Mouse (Mus musculus) heart, adult 8-10 months (tissue): ENCODE results near the gene Hk2. TPM values are rescaled to one million over a fixed set of nuclear protein-coding genes. Genes with fewer than 3 reads are reported as not detected.
A peak's percentile ranks its signal among the peaks of the same experiment; 100 is the strongest.

ENCODE experiments used
- DNase-seq: peaks from one replicate; pipeline ENCODE4 v3.0.0; 2022; ENCODE audit warnings: low spot score
- total RNA-seq, 4 experiments: library from RNA; stranded (reverse); gene quantifications; 2 replicates each; pipeline ENCODE4 v1.2.4; 2022

Hk2 gene
- 100 to 1,000 TPM; 393 to 406 (median 396) TPM for total RNA-seq

GRCm38 (mm10) chr6:82774321-82774764, at the start of gene Hk2:
Gene Hk2, minus strand, starts transcription at chr6:82774454.
- DNase-seq, result peak; percentile 82

GRCm38 (mm10) chr6:82821758-82822253, 47.6 kb upstream of the Hk2 start:
- DNase-seq, result no peak

GRCm38 (mm10) chr6:82820716-82821115, 46.5 kb upstream of the Hk2 start:
- no peak for DNase-seq

GRCm38 (mm10) chr6:82814821-82815220, 40.6 kb upstream of the Hk2 start:
- no peak for DNase-seq

- no peak for DNase-seq
Measured at GRCm38 (mm10) chr6:82807984-82808700, 33.9 kb upstream of the Hk2 start.

GRCm38 (mm10) chr6:82806971-82807370, 32.7 kb upstream of the Hk2 start:
- DNase-seq, result no peak

DNA sequence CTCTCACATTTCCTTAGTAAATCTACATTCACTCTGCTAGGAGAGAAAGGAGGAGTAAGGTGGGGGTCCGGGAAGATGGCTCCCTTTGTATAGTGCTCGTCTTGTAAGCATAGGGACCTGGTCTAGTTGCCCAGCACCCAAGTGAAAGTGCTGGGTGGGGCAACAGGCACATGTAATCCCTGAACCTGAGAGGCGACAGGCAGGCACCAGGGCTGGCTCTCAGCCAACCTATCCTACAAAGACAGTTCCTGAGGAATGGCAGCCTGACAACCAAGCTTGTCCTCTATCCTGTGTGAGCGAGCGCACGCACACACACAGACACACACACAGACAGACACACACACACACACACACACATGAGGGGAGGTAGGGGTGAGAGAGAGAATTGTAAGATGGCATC, 32.2 kb upstream of the Hk2 start:
- DNase-seq, result no peak

- no peak for DNase-seq
Measured at GRCm38 (mm10) chr6:82805894-82806293, 31.6 kb upstream of the Hk2 start.

DNA sequence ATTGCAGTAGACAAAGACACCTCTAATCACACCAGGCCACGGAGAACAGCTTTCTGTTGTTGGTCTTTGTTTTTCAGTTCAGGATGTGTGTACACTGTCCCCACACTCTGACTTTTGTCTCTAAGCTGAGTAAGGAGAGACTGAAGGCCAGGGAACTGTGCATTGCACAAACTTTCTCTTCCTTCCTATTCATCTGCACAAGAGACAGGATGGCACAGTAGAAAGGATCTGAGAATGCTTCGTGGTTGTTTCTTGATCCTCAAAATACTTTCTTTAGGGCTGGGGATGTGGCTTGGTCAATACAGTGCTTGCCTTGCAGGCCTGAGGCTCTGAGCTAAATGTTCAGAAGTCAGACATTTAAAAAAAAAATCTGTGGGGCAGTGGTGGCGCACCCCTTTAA, 30.7 kb upstream of the Hk2 start:
- DNase-seq, result no peak

DNA sequence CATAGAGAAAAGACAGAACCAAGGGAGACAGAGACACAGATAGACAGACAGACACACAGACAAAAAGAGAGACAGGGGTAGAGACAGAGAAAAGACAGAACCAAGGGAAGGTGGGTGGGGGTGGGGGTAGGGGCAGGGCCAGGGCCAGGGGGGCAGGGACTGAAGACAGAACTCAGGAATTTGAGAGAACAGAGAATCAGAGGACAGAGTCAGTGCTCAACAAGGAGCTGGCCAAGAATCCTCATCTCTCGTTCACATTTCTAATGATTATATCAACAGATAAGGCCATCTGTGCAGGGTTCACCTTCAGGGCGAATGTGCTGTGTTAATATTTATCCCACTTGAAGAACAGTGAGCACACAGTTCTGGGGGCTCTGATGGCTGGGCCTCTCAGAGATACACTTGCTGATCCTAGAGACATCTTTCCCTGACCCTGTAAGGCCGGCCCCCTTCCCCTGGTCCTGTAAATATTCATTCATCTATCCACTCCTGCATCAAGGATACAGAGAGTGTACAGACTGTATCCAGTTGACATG, 24.0 kb upstream of the Hk2 start:
- no peak for DNase-seq

DNA sequence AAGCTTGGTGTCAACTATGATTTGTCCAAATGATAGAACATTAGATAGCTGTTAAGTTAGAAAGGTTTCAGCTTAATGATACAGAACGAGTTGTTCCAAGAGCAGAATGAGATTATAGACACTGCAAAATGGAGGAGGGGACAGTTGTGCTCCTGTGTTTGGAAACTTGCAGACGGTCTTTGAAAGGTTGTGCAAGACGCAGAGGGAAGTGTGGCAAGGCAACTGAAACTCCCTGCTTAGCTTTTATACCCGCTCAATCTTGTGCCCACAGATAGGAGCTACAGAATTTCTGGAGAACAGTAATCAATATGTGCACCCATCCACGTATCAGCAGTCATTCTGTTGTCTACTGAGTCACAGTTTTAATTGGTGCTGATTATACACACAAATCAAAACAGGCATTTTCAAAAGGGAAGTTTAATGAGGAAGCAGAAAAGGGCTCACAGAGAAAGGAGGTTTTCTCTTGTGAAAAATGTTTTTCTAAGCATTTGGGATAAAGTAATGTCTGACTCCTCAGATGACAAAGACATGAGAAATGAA, 23.1 kb upstream of the Hk2 start:
- DNase-seq, result no peak

DNA sequence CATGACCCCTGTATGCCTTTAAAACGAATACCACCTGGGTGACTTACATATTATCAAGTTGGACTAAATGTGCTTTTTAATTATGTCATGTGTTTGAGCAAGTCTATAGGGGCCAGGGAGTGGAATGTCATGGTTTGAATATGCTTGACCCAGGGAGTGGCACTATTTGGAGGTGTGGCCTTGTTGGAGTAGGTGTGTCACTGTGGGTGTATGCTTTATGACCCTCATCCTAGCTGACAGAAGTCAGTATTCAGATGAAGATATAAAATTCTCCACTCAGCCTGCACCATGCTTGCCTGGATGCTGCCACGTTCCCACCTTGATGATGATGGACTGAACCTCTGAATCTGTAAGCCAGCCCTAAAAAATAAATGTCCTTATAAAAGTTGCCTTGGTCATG, 16.6 kb upstream of the Hk2 start:
- no peak for DNase-seq

GRCm38 (mm10) chr6:82783906-82784305, 9.7 kb upstream of the Hk2 start:
- no peak for DNase-seq

DNA sequence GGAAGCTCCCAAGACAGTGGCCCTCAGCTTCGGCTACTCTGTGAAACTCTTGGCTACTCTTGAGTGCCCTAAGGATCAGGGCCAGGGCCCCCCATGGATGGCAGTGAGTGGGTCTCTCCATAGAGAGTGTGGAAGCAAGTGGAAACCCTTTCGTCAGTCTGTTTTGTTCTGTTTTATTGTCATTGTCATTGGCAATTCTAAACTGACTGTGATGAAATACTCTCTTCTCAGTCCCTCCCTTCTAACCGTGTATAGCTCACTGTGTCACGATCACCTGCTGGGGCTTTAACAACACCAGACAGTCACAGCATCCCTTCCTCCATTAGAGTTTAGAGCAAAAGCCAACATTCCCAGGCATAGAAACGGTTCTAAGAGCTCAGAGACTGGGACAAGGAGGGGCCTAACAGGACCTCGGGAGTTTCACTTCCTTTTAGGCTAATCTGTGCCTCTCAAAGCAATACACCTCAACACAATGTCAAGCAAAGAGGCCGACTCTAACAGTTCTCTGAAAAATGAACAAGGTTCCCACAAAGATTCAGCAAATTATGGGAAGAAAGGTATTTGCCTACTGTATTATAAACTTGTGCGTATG, 6.6 kb upstream of the Hk2 start:
- no peak for DNase-seq

DNA sequence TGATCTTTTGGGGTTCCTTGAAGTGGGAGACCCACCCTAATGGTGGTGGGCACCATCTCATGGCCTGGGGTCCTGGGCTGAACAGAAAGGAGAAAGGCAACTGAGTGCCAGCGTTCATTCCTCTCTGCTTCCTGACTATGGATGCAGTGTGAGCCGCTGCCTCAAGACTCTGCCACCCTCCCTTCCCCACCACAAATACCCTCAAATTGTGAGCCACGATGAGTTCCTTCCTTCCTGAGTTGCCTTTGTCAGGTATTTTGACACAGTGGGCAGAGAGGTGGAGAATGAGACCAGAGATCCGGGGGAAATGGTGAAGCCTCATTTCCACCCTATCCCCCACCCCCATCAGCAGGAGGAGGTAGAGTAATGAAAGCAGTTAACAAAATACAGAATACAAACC, 6.1 kb upstream of the Hk2 start:
- DNase-seq, result no peak

DNA sequence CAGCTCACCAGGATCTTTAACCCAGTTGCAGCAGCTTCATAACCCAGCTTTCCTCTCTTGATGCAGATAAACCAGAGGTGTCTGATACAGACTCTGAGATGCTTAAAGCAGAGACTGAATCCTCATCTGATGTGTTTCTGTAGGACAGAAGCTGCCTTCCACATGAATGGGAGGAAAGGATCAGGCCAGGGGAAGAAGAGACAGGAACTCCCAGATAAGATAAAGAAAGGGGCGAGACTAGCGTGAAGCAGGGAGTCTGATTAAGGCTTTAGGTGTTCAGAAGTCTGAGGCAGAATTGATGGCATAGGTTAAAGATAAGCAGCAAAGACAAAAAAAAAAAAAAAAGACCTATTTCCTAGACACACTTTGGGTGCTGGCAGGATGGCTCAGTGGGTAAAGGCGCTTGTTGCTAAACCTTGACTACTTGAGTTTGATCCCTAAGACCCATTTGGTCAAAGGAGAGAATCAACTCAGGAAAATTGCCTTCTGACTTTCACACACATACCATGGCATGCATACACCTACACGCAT, 2.9 kb upstream of the Hk2 start:
- DNase-seq, result no peak

DNA sequence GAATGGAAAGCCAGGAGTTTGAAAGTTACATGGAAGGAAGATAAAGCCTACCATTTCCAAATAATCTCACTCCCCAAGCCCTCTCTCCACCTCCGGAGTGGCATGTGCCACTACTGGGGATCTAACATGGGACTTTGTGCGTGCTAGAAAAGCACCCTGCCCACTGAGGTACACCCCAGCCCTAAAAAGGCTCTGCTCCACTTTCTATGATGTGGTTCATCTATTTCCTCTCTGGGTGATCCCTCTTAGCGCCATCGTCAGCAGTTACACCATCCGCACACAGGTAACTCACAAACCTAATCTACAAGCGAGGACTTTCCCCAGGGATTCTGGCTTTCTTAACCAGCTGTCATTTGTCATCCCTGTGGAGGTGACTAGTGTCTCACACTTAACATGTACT, 1.1 kb upstream of the Hk2 start:
- DNase-seq, result no peak

DNA sequence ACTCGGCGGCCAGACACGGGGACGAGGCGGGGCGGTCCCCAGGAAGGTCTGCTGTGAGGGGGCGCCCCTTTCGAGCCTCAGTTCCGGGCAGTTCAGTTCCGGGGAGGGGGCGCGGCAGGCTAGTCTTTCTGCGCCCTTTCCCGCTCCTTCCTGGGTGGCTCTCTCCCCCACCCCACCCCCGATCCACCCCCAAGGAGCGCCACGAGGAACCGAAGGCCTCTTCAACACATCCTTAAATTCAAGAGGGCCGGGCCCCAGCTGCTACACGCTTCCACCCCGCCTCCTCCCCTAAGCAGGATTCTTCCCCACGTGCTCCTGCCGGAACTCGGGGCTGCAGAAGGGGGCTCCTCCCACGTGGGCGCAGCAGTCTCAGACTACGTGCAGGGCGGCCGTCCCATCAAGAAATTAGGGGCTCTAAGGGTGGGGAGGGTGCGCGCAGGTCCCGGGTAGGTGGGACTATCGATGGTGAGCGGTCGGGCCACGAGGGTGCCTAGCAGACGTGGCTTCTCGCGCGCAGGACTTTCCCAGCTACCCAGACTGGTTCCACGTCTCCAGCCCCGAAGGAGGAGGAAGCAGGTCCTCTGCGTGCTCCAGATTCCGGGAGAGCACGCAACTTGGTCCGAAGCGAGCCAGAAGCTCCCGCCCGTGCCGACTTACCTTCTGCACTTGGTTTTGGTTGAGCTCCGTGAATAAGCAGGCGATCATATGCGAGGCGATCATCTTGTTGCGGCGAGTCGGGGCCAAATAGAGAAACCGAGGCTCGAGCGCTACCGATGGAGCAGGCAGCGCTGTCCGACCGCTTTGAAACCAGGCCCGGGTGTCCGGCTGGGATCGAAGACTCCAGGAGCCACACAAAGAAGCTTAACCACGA, 758 bp downstream of the Hk2 start:
- no peak for DNase-seq

GRCm38 (mm10) chr6:82772451-82773101, 1.7 kb downstream of the Hk2 start:
- DNase-seq, result no peak

DNA sequence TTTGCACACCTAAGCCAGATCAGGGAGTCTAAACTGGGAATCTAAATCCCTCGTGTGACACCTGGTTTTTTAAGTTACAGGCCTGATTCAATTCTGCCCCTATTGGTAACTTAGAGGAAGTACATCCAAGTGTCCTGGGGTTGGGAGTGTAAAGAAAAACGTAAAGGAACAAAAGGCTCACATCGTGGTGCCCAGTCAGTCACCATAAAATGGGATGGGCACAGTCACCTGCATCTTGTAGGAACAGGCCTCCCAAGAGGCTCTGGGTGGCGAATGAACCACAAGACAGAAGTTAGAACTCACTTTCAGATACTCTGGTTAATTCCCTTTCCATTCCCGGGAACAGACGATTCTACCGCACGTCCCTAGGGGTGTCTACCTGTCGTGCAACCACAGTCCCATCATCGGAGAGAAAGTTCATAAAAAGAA, 2.3 kb downstream of the Hk2 start:
- no peak for DNase-seq

- DNase-seq, result no peak
Measured at GRCm38 (mm10) chr6:82771059-82771458, 3.2 kb downstream of the Hk2 start.
